Mouse (Mus musculus): ENCODE measurements around the gene Rbm8a2. TPM values are rescaled to one million over a fixed set of nuclear protein-coding genes. Genes with fewer than 3 reads are reported as not detected.

Gene Rbm8a2
- polyA plus RNA-seq, 1 experiment, result not detected

DNA sequence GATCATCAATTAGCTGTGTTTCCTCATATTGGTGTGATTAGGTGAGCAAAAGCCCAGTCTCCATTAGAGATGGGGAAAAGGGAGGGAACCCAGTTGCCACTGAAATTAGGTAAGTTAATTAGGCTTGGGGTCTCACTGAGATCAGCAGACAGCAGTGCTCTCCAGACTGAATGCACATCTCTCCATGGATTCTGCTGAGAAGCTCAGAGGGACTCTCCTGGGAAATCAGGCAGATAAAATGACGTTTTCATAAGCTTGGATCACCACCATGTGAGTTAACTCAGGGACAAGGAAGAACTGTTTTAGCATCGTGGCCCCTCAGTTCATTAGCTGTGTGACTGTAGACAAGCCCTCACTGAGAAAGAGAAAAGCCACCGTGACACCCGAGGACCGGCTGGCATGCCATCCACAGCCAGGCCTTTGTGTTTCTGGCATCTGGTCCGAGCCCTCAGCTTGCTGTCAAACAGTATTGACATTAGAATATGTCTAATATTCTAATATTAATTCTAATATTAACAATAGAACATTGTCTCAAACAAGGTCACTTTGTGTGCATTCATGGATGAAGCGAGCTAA is 18.2 kb upstream of the Rbm8a2 start:
- no peak overlapping the region for H3K4me3 ChIP-seq (replicated peaks; ENCODE audit: extremely low read depth, low read depth, low read length)
- 67% methylated on average over 7 of the region's 7 CpGs for WGBS
- no peaks in the 10 kb centered on the region for H3K4me1 ChIP-seq (ENCODE audit: control insufficient read depth, insufficient read depth, low read length)
- no peak for DNase-seq
- TF ChIP-seq CTCF (IDR thresholded peaks at IDR 0.05; ENCODE audit: insufficient read depth, low read length) (no peak), POLR2A (IDR thresholded peaks at IDR 0.05; ENCODE audit: borderline replicate concordance, extremely low read depth, low read depth, low read length) (no peak)

DNA sequence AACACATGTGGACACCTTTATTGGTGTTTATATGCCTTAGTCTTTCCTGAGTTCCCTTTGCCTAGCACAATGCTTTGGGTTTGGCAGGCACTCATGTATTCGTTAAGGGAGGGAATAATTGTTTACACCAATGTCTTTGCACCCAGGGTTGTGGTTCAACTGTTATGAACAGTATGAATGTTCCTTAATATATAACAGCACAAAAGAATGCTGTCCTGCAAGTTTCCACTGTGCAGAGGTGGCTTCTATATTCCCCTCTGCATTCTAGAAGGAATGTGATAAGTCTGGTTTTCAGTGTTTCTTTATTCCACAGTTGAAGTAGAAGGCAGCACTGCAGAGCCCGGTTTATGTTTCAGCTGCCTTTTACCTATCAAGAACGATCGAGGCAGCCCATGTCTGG is 10.0 kb upstream of the Rbm8a2 start:
- TF ChIP-seq CTCF (IDR thresholded peaks at IDR 0.05; ENCODE audit: insufficient read depth, low read length), result no peak
- TF ChIP-seq POLR2A (IDR thresholded peaks at IDR 0.05; ENCODE audit: borderline replicate concordance, extremely low read depth, low read depth, low read length), result no peak
- H3K4me3 ChIP-seq (replicated peaks; ENCODE audit: extremely low read depth, low read depth, low read length), result no peak overlapping the region
- DNase-seq, result no peak
- 61% methylated on average over 4 of the region's 4 CpGs for WGBS
- H3K4me1 ChIP-seq (ENCODE audit: control insufficient read depth, insufficient read depth, low read length), result no peaks in the 10 kb centered on the region

DNA sequence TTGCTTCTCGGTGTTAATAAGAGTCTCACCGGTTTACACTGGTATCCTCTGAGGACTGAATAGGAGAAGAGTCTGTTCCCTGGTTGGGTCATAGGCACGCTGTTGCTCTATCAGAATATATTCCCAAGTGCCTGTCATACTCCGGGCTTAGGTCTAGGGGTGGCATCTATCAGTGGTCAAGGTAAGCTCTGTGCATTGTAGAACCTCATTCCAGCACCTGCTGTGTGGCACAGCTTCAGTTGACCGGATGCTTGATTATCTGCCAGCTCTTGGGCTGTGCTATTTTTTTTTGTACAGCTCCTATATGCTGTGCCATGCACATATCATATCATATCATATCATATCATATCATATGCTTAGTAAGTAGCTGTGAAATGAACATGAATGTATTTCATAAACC is 9.5 kb upstream of the Rbm8a2 start:
- TF ChIP-seq POLR2A (IDR thresholded peaks at IDR 0.05; ENCODE audit: borderline replicate concordance, extremely low read depth, low read depth, low read length), result no peak
- TF ChIP-seq CTCF (IDR thresholded peaks at IDR 0.05; ENCODE audit: insufficient read depth, low read length), result no peak
- Histone ChIP-seq H3K4me1 (ENCODE audit: control insufficient read depth, insufficient read depth, low read length) (no peaks in the 10 kb centered on the region), H3K4me3 (replicated peaks; ENCODE audit: extremely low read depth, low read depth, low read length) (no peak overlapping the region)
- no peak for DNase-seq
- WGBS, result 75% methylated on average over 5 of the region's 5 CpGs

DNA sequence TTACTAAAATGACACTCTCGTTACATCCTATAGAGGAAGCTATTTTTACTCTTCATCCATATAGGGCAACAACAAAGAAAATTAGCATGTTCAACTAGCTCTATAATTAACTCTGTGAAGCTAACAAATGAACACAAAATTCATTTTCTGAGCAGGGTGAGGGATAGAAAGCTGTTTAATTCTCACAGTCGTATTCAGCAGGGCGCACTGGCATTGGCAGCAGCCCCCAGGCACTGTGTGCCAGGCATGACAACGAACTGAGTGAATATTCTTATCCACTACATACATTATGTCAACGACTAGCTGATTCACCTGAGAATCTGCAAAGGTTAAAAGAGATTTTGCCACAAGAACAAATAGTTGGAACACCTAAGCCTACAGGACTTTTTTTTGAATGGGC is 8.2 kb downstream of the Rbm8a2 start:
- H3K4me3 ChIP-seq (replicated peaks; ENCODE audit: extremely low read depth, low read depth, low read length), result no peak overlapping the region
- DNase-seq, result no peak
- WGBS, result 76% methylated on average over 5 of the region's 5 CpGs
- no peaks in the 10 kb centered on the region for H3K4me1 ChIP-seq (ENCODE audit: control insufficient read depth, insufficient read depth, low read length)
- no peak for TF ChIP-seq POLR2A (IDR thresholded peaks at IDR 0.05; ENCODE audit: borderline replicate concordance, extremely low read depth, low read depth, low read length)
- TF ChIP-seq CTCF (IDR thresholded peaks at IDR 0.05; ENCODE audit: insufficient read depth, low read length), result no peak

DNA sequence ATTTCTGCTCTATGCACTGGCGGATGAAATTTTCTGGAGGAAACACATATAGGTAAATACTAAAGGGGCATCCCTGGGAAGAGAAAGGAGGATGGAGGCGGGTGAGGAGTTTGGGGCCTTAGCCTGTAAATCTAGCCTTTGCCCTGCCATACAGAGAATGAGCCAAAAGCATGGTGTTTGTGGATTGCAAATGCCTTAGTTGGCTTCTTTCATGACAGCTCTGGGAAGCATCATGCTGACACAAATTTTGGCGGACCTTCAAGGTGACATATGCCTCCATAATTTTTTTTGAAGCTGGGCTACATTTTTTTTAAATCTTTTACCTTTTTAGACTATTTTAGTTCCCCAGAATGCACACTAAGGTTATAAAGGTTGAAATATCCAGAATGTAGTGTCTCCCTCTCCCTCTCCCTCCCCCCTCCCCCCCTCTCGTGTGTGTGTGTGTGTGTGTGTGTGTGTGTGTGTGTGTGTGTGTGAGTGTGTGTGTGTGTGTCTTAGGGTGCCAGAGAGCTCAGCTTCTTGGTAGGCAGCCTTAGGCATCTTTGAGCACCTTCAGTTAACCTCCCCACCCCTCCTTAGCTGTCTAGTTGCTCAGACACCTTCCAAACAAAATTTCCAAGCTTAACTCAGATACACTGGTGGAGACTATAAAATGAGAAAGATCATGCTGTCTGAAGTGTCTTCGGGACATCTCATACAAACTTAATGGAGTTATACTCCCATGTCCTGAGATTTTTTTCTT is 11.7 kb downstream of the Rbm8a2 start:
- Histone ChIP-seq H3K4me1 (ENCODE audit: control insufficient read depth, insufficient read depth, low read length) (no peaks in the 10 kb centered on the region), H3K4me3 (replicated peaks; ENCODE audit: extremely low read depth, low read depth, low read length) (no peak overlapping the region)
- 80% methylated on average over 5 of the region's 5 CpGs for WGBS
- no peak for DNase-seq
- no peak for TF ChIP-seq CTCF (IDR thresholded peaks at IDR 0.05; ENCODE audit: insufficient read depth, low read length)
- no peak for TF ChIP-seq POLR2A (IDR thresholded peaks at IDR 0.05; ENCODE audit: borderline replicate concordance, extremely low read depth, low read depth, low read length)

GRCm38 (mm10) chr1:175961786-175962185 is 17.1 kb downstream of the Rbm8a2 start:
- 83% methylated on average over 2 of the region's 2 CpGs for WGBS
- H3K4me1 ChIP-seq (ENCODE audit: control insufficient read depth, insufficient read depth, low read length), result no peaks in the 10 kb centered on the region
- TF ChIP-seq POLR2A (IDR thresholded peaks at IDR 0.05; ENCODE audit: borderline replicate concordance, extremely low read depth, low read depth, low read length) (no peak), CTCF (IDR thresholded peaks at IDR 0.05; ENCODE audit: insufficient read depth, low read length) (no peak)
- DNase-seq, result no peak
- H3K4me3 ChIP-seq (replicated peaks; ENCODE audit: extremely low read depth, low read depth, low read length), result no peak overlapping the region

- H3K4me1 ChIP-seq (ENCODE audit: control insufficient read depth, insufficient read depth, low read length), result no peaks in the 10 kb centered on the region
- H3K4me3 ChIP-seq (replicated peaks; ENCODE audit: extremely low read depth, low read depth, low read length), result no peak overlapping the region
- TF ChIP-seq CTCF (IDR thresholded peaks at IDR 0.05; ENCODE audit: insufficient read depth, low read length) (no peak), POLR2A (IDR thresholded peaks at IDR 0.05; ENCODE audit: borderline replicate concordance, extremely low read depth, low read depth, low read length) (no peak)
- DNase-seq, result no peak
- WGBS, result 72% methylated on average over 2 of the region's 2 CpGs
Measured at GRCm38 (mm10) chr1:175950851-175951250, 28.1 kb downstream of the Rbm8a2 start.

DNA sequence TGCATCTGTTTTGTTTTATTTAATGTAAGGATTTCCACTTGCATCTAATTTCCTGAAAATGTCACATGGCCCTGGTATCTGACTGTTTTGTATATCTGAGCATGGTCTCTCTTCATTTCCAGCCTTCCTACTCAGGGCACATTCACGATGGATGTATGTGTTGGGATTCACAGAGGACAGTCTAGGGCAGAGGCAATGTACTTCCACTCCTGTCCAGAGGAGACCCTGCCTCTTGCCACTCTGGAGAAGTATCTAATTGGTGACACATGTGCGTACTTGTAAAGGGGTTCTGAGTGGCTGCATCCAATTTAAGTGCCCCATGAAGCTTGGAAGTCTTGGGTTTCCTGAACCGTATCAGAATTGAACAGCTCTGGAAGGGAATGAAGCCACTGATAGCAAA is 28.5 kb downstream of the Rbm8a2 start:
- no peaks in the 10 kb centered on the region for H3K4me1 ChIP-seq (ENCODE audit: control insufficient read depth, insufficient read depth, low read length)
- TF ChIP-seq CTCF (IDR thresholded peaks at IDR 0.05; ENCODE audit: insufficient read depth, low read length) (no peak), POLR2A (IDR thresholded peaks at IDR 0.05; ENCODE audit: borderline replicate concordance, extremely low read depth, low read depth, low read length) (no peak)
- H3K4me3 ChIP-seq (replicated peaks; ENCODE audit: extremely low read depth, low read depth, low read length), result no peak overlapping the region
- no peak for DNase-seq
- WGBS, result 83% methylated on average over 3 of the region's 3 CpGs

- Histone ChIP-seq H3K4me1 (ENCODE audit: control insufficient read depth, insufficient read depth, low read length) (no peaks in the 10 kb centered on the region), H3K4me3 (replicated peaks; ENCODE audit: extremely low read depth, low read depth, low read length) (no peak overlapping the region)
- 61% methylated on average over 4 of the region's 4 CpGs for WGBS
- DNase-seq, result no peak
- TF ChIP-seq POLR2A (IDR thresholded peaks at IDR 0.05; ENCODE audit: borderline replicate concordance, extremely low read depth, low read depth, low read length) (no peak), CTCF (IDR thresholded peaks at IDR 0.05; ENCODE audit: insufficient read depth, low read length) (no peak)
Measured at GRCm38 (mm10) chr1:175946718-175947315, 32.1 kb downstream of the Rbm8a2 start.

DNA sequence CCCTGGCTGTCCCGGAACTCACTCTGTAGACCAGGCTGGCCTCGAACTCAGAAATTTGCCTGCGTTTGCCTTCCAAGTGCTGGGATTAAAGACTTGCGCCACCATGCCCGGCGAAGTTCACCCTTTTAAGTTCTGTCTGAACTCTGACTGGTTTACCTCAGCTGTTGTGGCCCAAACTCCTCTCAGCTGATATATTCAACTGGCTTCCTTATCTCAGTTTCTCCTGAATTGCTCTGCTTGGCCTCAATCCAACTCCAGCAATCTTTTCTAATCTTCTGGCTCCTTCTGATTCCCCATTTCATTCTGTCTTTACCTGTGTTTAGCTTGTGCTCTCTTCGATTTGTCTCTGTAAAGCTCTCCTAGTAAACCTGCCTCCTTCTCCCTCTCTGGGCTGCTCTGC is 35.7 kb downstream of the Rbm8a2 start:
- no peak for DNase-seq
- TF ChIP-seq CTCF (IDR thresholded peaks at IDR 0.05; ENCODE audit: insufficient read depth, low read length), result no peak
- no peak for TF ChIP-seq POLR2A (IDR thresholded peaks at IDR 0.05; ENCODE audit: borderline replicate concordance, extremely low read depth, low read depth, low read length)
- 86% methylated on average over 7 of the region's 7 CpGs for WGBS
- H3K4me3 ChIP-seq (replicated peaks; ENCODE audit: extremely low read depth, low read depth, low read length), result no peak overlapping the region
- no peaks in the 10 kb centered on the region for H3K4me1 ChIP-seq (ENCODE audit: control insufficient read depth, insufficient read depth, low read length)
